In the genomic region with DNA sequence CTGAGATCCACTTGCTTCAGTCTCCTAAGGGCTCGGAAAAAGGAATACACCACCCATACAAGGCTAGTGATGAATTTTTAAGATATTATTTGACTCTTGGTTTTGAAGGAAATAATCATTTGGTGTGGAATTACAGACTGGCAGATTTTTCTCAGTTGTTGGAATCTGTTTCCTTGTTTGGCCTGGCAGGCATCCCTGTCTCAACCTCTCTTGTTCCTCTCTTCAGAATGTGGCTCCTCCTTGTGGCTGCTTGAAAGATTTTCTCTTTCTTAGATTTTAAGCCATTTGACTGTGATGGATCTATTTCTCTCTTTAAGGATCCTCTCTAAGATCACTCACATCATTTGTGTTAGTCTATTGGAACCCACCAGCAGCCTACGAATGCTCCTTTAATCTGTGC, we compare ENCODE assay signal across 7 mouse cellular contexts. TPM values are rescaled to one million over a fixed set of nuclear protein-coding genes. Genes with fewer than 3 reads are reported as not detected.
DNase-seq lines count a peak whose midpoint lies in the region; ATAC-seq lines count a peak whose summit lies in the region.

No protein-coding gene starts in this region.

- no peak overlapping the region for H3K9ac ChIP-seq in kidney, embryonic 16.5 days (replicated peaks; ENCODE audit: low read length)

- H3K27me3 ChIP-seq in kidney, embryonic 16.5 days (ENCODE audit: insufficient read depth, low read length) = no peaks in the 10 kb centered on the region

- 89% methylated on average over 2 of the region's 2 CpGs for WGBS in kidney, embryonic 16.5 days

- no peaks in the 10 kb centered on the region for H3K9me3 ChIP-seq in kidney, embryonic 16.5 days (ENCODE audit: low read length)

- H3K4me1 ChIP-seq in kidney, embryonic 16.5 days (ENCODE audit: insufficient read depth, low read length) = peaks cover 5% of the 10 kb centered on the region; the same call in 1 of the 2 replicates

- no peak for ATAC-seq in kidney, embryonic 16.5 days (ENCODE audit: low FRiP score, low TSS enrichment)
- no peak for ATAC-seq in granulocyte monocyte progenitor cell, adult 5-6 weeks (replicated peaks; ENCODE audit: poor library complexity, severe bottlenecking)

- H3K36me3 ChIP-seq in kidney, embryonic 16.5 days (ENCODE audit: insufficient read depth, low read length) = no peaks in the 10 kb centered on the region

- H3K4me3 ChIP-seq in kidney, embryonic 16.5 days (ENCODE audit: low read length) = no peak overlapping the region

- no peak overlapping the region for H3K27ac ChIP-seq in kidney, embryonic 16.5 days (ENCODE audit: low read length)

- peak; percentile 41 for DNase-seq in kidney, adult 9 months
- DNase-seq in urinary bladder, postnatal 36 days (ENCODE audit: low spot score in 2 of 2) = peak; percentile 13 to 48
- no peak for DNase-seq in urinary bladder, postnatal 10 days (ENCODE audit: low spot score)
- DNase-seq in cerebellum, postnatal 25 days = peak; percentile 30 to 68
- DNase-seq in kidney, postnatal 4 days = peak; percentile 30 to 54

- H3K4me2 ChIP-seq in kidney, embryonic 16.5 days (replicated peaks; ENCODE audit: low read depth, low read length) = no peak overlapping the region

RNA-seq across cellular contexts. Expression of a gene that starts 4.9 kb away (rescaled TPM):
- 32.2 and 33.8 TPM in 2 replicates for polyA plus RNA-seq in kidney, embryonic 16.5 days (2015; fragmentation: Nextera tagmentation; extraction: Ambion mirVana)
- 16.8 and 26.3 TPM in 2 replicates for total RNA-seq in granulocyte monocyte progenitor cell, adult 5-6 weeks (2014; fragmentation: Nextera tagmentation)
- total RNA-seq in granulocyte monocyte progenitor cell, adult 5-6 weeks (2017) = 36.6 and 60.1 TPM in 2 replicates
